Mouse (Mus musculus): Measurements from ENCODE around the gene Ndufaf7.

DNA sequence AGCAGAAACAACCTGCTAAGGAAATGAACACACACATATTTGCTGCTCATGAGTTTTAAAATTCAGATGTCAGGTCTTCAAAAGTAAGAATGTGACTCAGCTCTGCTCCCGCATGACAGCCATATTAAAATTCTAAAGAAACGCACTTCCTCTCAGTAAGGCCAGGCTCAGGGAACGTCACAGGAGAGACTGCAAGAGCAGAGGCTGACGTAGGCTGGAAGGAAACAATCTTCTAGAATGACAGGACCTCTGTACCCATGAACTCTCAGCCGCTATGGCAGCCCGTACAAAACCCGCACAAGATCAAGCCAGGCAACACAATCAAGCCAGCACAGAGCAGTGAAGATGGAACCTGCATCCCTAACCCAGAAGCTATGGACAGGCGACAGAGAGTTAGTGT, 52.1 kb downstream of the Ndufaf7 start:
- TF ChIP-seq CTCF (IDR thresholded peaks at IDR 0.05; ENCODE audit: control insufficient read depth, insufficient read depth, insufficient read length) (no peak), USF1 (IDR thresholded peaks at IDR 0.05; ENCODE audit: low read depth) (no peak), MAX (IDR thresholded peaks at IDR 0.05) (no peak)

Data from C2C12 (cell line).